ENCODE assay signal across 8 mouse cellular contexts in the genomic region with DNA sequence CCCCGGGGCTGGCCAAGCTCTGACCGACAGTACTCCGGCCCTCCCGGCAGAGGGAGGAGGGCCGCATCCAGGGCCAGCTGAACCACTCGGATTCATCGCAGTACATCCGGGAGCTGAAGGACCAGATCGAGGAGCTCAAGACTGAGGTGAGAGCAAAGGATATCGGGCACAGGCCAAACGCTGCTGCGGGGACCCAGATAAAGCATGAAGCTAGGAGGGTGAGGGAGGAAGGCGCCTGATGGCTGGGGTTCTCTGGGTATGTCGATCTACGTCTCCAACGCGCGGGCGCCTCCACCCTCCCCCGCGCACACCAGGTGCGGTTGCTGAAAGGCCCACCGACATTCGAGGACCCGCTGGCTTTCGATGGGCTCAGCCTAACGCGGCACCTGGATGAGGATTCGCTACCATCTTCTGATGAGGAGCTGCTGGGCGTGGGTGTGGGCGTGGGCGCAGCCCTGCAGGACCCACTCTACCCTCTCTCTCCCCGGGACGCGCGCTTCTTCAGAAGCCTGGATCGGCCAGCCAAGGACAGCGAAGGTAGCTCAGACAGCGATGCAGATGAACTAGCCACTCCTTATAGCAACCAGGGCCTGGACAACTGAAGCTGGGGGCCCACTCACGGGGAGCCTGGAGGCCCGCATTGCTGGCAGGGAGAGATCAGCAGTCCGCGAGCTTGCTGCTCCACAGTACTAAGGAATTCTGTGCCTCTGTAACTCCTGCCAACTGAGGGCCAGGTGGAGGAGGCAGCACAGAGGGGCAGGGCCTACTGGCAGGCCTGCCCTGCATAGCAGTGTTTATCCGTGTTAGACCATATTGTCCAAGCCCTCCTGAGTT. TPM values are rescaled to one million over a fixed set of nuclear protein-coding genes. Genes with fewer than 3 reads are reported as not detected.
DNase-seq lines count a peak whose midpoint lies in the region; ATAC-seq and TF ChIP-seq lines count a peak whose summit lies in the region.

No protein-coding gene starts in this region.

- peaks cover 18% of the 10 kb centered on the region for H3K4me1 ChIP-seq in heart, embryonic 13.5 days
- H3K4me1 ChIP-seq in heart, adult 2 months (ENCODE audit: control insufficient read depth, insufficient read depth, low read length), result no peaks in the 10 kb centered on the region
- peaks cover 16% of the 10 kb centered on the region for H3K4me1 ChIP-seq in forebrain, embryonic 15.5 days
- H3K4me1 ChIP-seq in lung, postnatal 0 days (ENCODE audit: insufficient read depth, low read depth, low read length), result no peaks in the 10 kb centered on the region

- H3K4me2 ChIP-seq in heart, embryonic 13.5 days, result peak overlapping the region; percentile 65
- no peak overlapping the region for H3K4me2 ChIP-seq in forebrain, embryonic 15.5 days (replicated peaks)
- 0 out of 2 replicates have a peak overlapping the region, but pooled peaks have one; percentile 8 for H3K4me2 ChIP-seq in lung, postnatal 0 days (replicated peaks; ENCODE audit: low read depth, low read length)

- ATAC-seq in heart, embryonic 13.5 days (ENCODE audit: extremely low read depth, insufficient number of reproducible peaks, low FRiP score, low TSS enrichment), result no peak
- ATAC-seq in forebrain, embryonic 15.5 days (replicated peaks), result peak; percentile 20; the same call in 1 of the 2 replicates
- ATAC-seq in lung, postnatal 0 days, result peak; percentile 60
- no peak for ATAC-seq in activated CD4-positive, CD25-positive, alpha-beta regulatory T cell, adult 4 months

- no peak overlapping the region for H3K27ac ChIP-seq in heart, embryonic 13.5 days (replicated peaks)
- H3K27ac ChIP-seq in heart, adult 2 months, result no peak overlapping the region
- H3K27ac ChIP-seq in forebrain, embryonic 15.5 days (replicated peaks), result no peak overlapping the region
- no peak overlapping the region for H3K27ac ChIP-seq in lung, postnatal 0 days (ENCODE audit: low read length)

- intact Hi-C loops in heart, adult 2 months (cut with DNase I), result no loop called here

- DNase-seq in heart, adult 2 months, result no peak
- DNase-seq in brain, embryonic 14.5 days (ENCODE audit: low read depth), result peak; percentile 48
- DNase-seq in lung, postnatal 0 days (ENCODE audit: low spot score), result no peak
- no peak for DNase-seq in adrenal gland, postnatal 36 days
- no peak for DNase-seq in gastrocnemius, postnatal 10 days

- H3K27me3 ChIP-seq in heart, embryonic 13.5 days (replicated peaks), result peaks cover 77% of the 10 kb centered on the region
- no peaks in the 10 kb centered on the region for H3K27me3 ChIP-seq in heart, adult 2 months (ENCODE audit: control insufficient read depth, insufficient read depth, low read length)
- peaks cover 16% of the 10 kb centered on the region for H3K27me3 ChIP-seq in forebrain, embryonic 15.5 days
- H3K27me3 ChIP-seq in lung, postnatal 0 days (replicated peaks; ENCODE audit: insufficient read depth, low read length), result no peaks in the 10 kb centered on the region

- TF ChIP-seq CTCF in heart, adult 2 months (IDR thresholded peaks at IDR 0.05), result no peak
- TF ChIP-seq CTCF in brain, embryonic 14.5 days (IDR thresholded peaks at IDR 0.05; ENCODE audit: borderline replicate concordance, extremely low read depth, insufficient read depth, insufficient read length), result no peak
- no peak for TF ChIP-seq CTCF in lung, postnatal 0 days (IDR thresholded peaks at IDR 0.05)

- no peaks in the 10 kb centered on the region for H3K79me2 ChIP-seq in heart, adult 2 months (replicated peaks; ENCODE audit: control insufficient read depth, insufficient read depth, low read length)

- peak overlapping the region; percentile 38 for H3K4me3 ChIP-seq in heart, embryonic 13.5 days
- H3K4me3 ChIP-seq in heart, adult 2 months, result no peak overlapping the region
- H3K4me3 ChIP-seq in forebrain, embryonic 15.5 days, result no peak overlapping the region
- no peak overlapping the region for H3K4me3 ChIP-seq in lung, postnatal 0 days (ENCODE audit: low read depth, low read length)

- WGBS in heart, embryonic 13.5 days, result 9% methylated on average over 44 of the region's 44 CpGs
- WGBS in heart, adult 2 months, result 60% methylated on average over 44 of the region's 44 CpGs
- WGBS in forebrain, embryonic 15.5 days, result 14% methylated on average over 44 of the region's 44 CpGs
- WGBS in lung, postnatal 0 days, result 29% methylated on average over 44 of the region's 44 CpGs

- no peak for TF ChIP-seq POLR2A in heart, adult 2 months (IDR thresholded peaks at IDR 0.05; ENCODE audit: insufficient read depth, low read depth, low read length)
- no peak for TF ChIP-seq POLR2A in brain, embryonic 14.5 days (IDR thresholded peaks at IDR 0.05; ENCODE audit: borderline replicate concordance, extremely low read depth, insufficient read depth, insufficient read length, poor library complexity, severe bottlenecking)

- H3K9ac ChIP-seq in heart, embryonic 13.5 days, result peak overlapping the region; percentile 68
- H3K9ac ChIP-seq in heart, adult 2 months (ENCODE audit: low read depth, low read length), result no peak overlapping the region
- H3K9ac ChIP-seq in forebrain, embryonic 15.5 days (replicated peaks), result no peak overlapping the region
- H3K9ac ChIP-seq in lung, postnatal 0 days (replicated peaks; ENCODE audit: low read depth), result no peak overlapping the region

- H3K36me3 ChIP-seq in heart, embryonic 13.5 days, result peaks cover 9% of the 10 kb centered on the region
- H3K36me3 ChIP-seq in heart, adult 2 months (ENCODE audit: control insufficient read depth, insufficient read depth, low read length), result no peaks in the 10 kb centered on the region
- H3K36me3 ChIP-seq in forebrain, embryonic 15.5 days, result peaks cover 64% of the 10 kb centered on the region
- no peaks in the 10 kb centered on the region for H3K36me3 ChIP-seq in lung, postnatal 0 days (ENCODE audit: insufficient read depth, low read length)

- H3K9me3 ChIP-seq in heart, embryonic 13.5 days, result no peaks in the 10 kb centered on the region
- H3K9me3 ChIP-seq in forebrain, embryonic 15.5 days, result no peaks in the 10 kb centered on the region
- H3K9me3 ChIP-seq in lung, postnatal 0 days (ENCODE audit: low read length), result no peaks in the 10 kb centered on the region

- no peak for TF ChIP-seq EP300 in heart, adult 2 months (IDR thresholded peaks at IDR 0.05; ENCODE audit: insufficient read depth, low read depth, low read length)
- TF ChIP-seq EP300 in lung, postnatal 0 days (IDR thresholded peaks at IDR 0.05), result no peak

RNA-seq across cellular contexts. Expression of a gene that starts 10.9 kb away (rescaled TPM):
- 0.72 and 0.87 TPM in 2 replicates for polyA plus RNA-seq in heart, embryonic 13.5 days (2015; fragmentation: Nextera tagmentation; extraction: Ambion mirVana)
- total RNA-seq in heart, adult 2 months (2021), result under 1 TPM in 1 of 2 experiments, not detected in 1; 0.05 TPM
- polyA plus RNA-seq in heart, adult 2 months (2012; rRNA removed), result 0.04 TPM in 1 of 2 replicates, not detected in the other
- 32.7 and 82.9 TPM in 2 replicates for polyA plus RNA-seq in brain, embryonic 14.5 days (2012; rRNA removed)
- polyA plus RNA-seq in forebrain, embryonic 15.5 days (2015; fragmentation: Nextera tagmentation; extraction: Ambion mirVana), result 40.5 and 52.5 TPM in 2 replicates
- polyA plus RNA-seq in lung, postnatal 0 days (2015; fragmentation: Nextera tagmentation; extraction: Ambion mirVana), result 0.89 and 0.99 TPM in 2 replicates
- under 1 TPM in 1 of 2 experiments, not detected in 1; 0.15 TPM for polyA plus RNA-seq in activated CD4-positive, CD25-positive, alpha-beta regulatory T cell, adult 4 months (2017; shearing (Covaris generic))
- 1 to 10 TPM; 3.7 to 4.0 TPM for total RNA-seq in adrenal gland, postnatal 36 days (2021)
- under 1 TPM; 0.16 to 0.21 TPM for total RNA-seq in gastrocnemius, postnatal 10 days (2021)

RNA-seq across cellular contexts. Expression of a gene that starts 20.2 kb away (rescaled TPM):
- polyA plus RNA-seq in heart, embryonic 13.5 days (2015; fragmentation: Nextera tagmentation; extraction: Ambion mirVana), result 0.06 TPM in 1 of 2 replicates, not detected in the other
- under 1 TPM; 0.37 to 0.52 TPM for total RNA-seq in heart, adult 2 months (2021)
- polyA plus RNA-seq in heart, adult 2 months (2012; rRNA removed), result 0.09 and 0.29 TPM in 2 replicates
- not detected in 2 replicates for polyA plus RNA-seq in brain, embryonic 14.5 days (2012; rRNA removed)
- polyA plus RNA-seq in forebrain, embryonic 15.5 days (2015; fragmentation: Nextera tagmentation; extraction: Ambion mirVana), result not detected in 2 replicates
- 6.0 and 7.8 TPM in 2 replicates for polyA plus RNA-seq in lung, postnatal 0 days (2015; fragmentation: Nextera tagmentation; extraction: Ambion mirVana)
- not detected for polyA plus RNA-seq in activated CD4-positive, CD25-positive, alpha-beta regulatory T cell, adult 4 months (2017; shearing (Covaris generic))
- 10 to 100 TPM; 21.4 to 24.1 TPM for total RNA-seq in adrenal gland, postnatal 36 days (2021)
- total RNA-seq in gastrocnemius, postnatal 10 days (2021), result under 1 TPM in 1 of 2 experiments, not detected in 1; 0.29 TPM

RNA-seq across cellular contexts. Expression of a gene that starts 32.1 kb away (rescaled TPM):
- polyA plus RNA-seq in heart, embryonic 13.5 days (2015; fragmentation: Nextera tagmentation; extraction: Ambion mirVana), result 18.8 and 22.8 TPM in 2 replicates
- total RNA-seq in heart, adult 2 months (2021), result 10 to 100 TPM; 63.8 to 65.9 TPM
- 27.8 and 53.1 TPM in 2 replicates for polyA plus RNA-seq in heart, adult 2 months (2012; rRNA removed)
- 58.7 and 63.5 TPM in 2 replicates for polyA plus RNA-seq in brain, embryonic 14.5 days (2012; rRNA removed)
- polyA plus RNA-seq in forebrain, embryonic 15.5 days (2015; fragmentation: Nextera tagmentation; extraction: Ambion mirVana), result 26.3 and 27.5 TPM in 2 replicates
- polyA plus RNA-seq in lung, postnatal 0 days (2015; fragmentation: Nextera tagmentation; extraction: Ambion mirVana), result 22.9 and 23.6 TPM in 2 replicates
- polyA plus RNA-seq in activated CD4-positive, CD25-positive, alpha-beta regulatory T cell, adult 4 months (2017; shearing (Covaris generic)), result 10 to 100 TPM; 18.3 to 29.8 TPM
- 10 to 100 TPM; 89.3 to 95.0 TPM for total RNA-seq in adrenal gland, postnatal 36 days (2021)
- 10 to 100 TPM; 61.4 to 65.5 TPM for total RNA-seq in gastrocnemius, postnatal 10 days (2021)

RNA-seq across cellular contexts. Expression of a gene that starts 32.3 kb away (rescaled TPM):
- 0.52 TPM in 1 of 2 replicates, not detected in the other for polyA plus RNA-seq in heart, embryonic 13.5 days (2015; fragmentation: Nextera tagmentation; extraction: Ambion mirVana)
- total RNA-seq in heart, adult 2 months (2021), result under 1 TPM in 1 of 2 experiments, not detected in 1; 0.45 TPM
- polyA plus RNA-seq in heart, adult 2 months (2012; rRNA removed), result 0.64 and 2.6 TPM in 2 replicates
- polyA plus RNA-seq in brain, embryonic 14.5 days (2012; rRNA removed), result 4.3 and 5.6 TPM in 2 replicates
- 0.89 and 1.3 TPM in 2 replicates for polyA plus RNA-seq in forebrain, embryonic 15.5 days (2015; fragmentation: Nextera tagmentation; extraction: Ambion mirVana)
- 0.25 and 0.86 TPM in 2 replicates for polyA plus RNA-seq in lung, postnatal 0 days (2015; fragmentation: Nextera tagmentation; extraction: Ambion mirVana)
- polyA plus RNA-seq in activated CD4-positive, CD25-positive, alpha-beta regulatory T cell, adult 4 months (2017; shearing (Covaris generic)), result 1 to 10 TPM in 1 of 2 experiments, under 1 TPM in 1; 0.61 to 1.3 TPM
- total RNA-seq in adrenal gland, postnatal 36 days (2021), result 1 to 10 TPM in 1 of 2 experiments, not detected in 1; 1.7 TPM
- total RNA-seq in gastrocnemius, postnatal 10 days (2021), result under 1 TPM; 0.14 to 0.31 TPM

RNA-seq across cellular contexts. Expression of a gene that starts 40.0 kb away (rescaled TPM):
- polyA plus RNA-seq in heart, embryonic 13.5 days (2015; fragmentation: Nextera tagmentation; extraction: Ambion mirVana), result 14.3 and 15.3 TPM in 2 replicates
- total RNA-seq in heart, adult 2 months (2021), result 10 to 100 TPM; 20.6 to 22.3 TPM
- polyA plus RNA-seq in heart, adult 2 months (2012; rRNA removed), result 20.2 and 27.3 TPM in 2 replicates
- polyA plus RNA-seq in brain, embryonic 14.5 days (2012; rRNA removed), result 80.8 and 107 TPM in 2 replicates
- polyA plus RNA-seq in forebrain, embryonic 15.5 days (2015; fragmentation: Nextera tagmentation; extraction: Ambion mirVana), result 98.4 and 98.9 TPM in 2 replicates
- polyA plus RNA-seq in lung, postnatal 0 days (2015; fragmentation: Nextera tagmentation; extraction: Ambion mirVana), result 11.3 and 11.9 TPM in 2 replicates
- polyA plus RNA-seq in activated CD4-positive, CD25-positive, alpha-beta regulatory T cell, adult 4 months (2017; shearing (Covaris generic)), result 1 to 10 TPM; 4.1 TPM
- 10 to 100 TPM; 29.4 to 38.5 TPM for total RNA-seq in adrenal gland, postnatal 36 days (2021)
- total RNA-seq in gastrocnemius, postnatal 10 days (2021), result 10 to 100 TPM; 15.5 to 20.5 TPM

Comparison
In these comparisons a context has a peak if more than half of its experiments do, and no peak if none do; other contexts are left out.
1. ATAC-seq: peak in forebrain, embryonic 15.5 days (single experiment) and lung, postnatal 0 days (single experiment); none in heart, embryonic 13.5 days (single experiment) and activated CD4-positive, CD25-positive, alpha-beta regulatory T cell, adult 4 months (single experiment).
2. RNA of a gene that starts 10.9 kb away (polyA plus RNA-seq): 32.7 to 82.9 TPM in brain, embryonic 14.5 days and 40.5 to 52.5 TPM in forebrain, embryonic 15.5 days; 0.89 to 0.99 TPM in lung, postnatal 0 days, 0.72 to 0.87 TPM in heart, embryonic 13.5 days, 0.15 TPM in activated CD4-positive, CD25-positive, alpha-beta regulatory T cell, adult 4 months and 0.04 TPM in heart, adult 2 months; every median in the first group is over 10 times any median in the second.